Mouse (Mus musculus): Measurements from ENCODE around the gene Grm1. TPM values are rescaled to one million over a fixed set of nuclear protein-coding genes. Genes with fewer than 3 reads are reported as not detected.

Gene Grm1
- polyA plus RNA-seq, 1 experiment from 2014 or later = not detected

DNA sequence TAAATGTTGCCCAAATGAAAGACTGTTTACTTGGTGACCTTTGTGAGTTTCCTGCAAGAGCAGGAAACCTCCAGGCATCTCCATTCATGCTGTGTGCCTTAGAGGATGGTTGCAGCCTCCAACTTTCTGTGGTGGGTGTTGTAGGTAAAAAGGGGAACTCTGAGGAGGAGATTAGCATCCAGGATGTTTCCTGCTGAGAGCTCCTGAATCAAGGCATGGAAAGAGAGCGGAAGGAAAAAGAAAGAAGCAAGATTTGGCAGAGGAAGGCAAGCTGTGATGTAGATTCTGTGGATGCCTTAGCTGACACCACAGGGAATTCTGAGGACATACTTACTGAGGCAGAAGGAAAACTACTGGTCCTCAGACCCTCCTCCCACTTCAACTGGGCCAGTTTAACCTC, 85.4 kb downstream of the Grm1 start:
- Histone ChIP-seq H3K4me3 (ENCODE audit: low read depth, low read length) (no peak overlapping the region), H3K27me3 (replicated peaks; ENCODE audit: control insufficient read depth, insufficient read depth, low read length) (no peaks in the 10 kb centered on the region), H3K27ac (ENCODE audit: low read depth, low read length) (no peak overlapping the region), H3K36me3 (ENCODE audit: control insufficient read depth, insufficient read depth) (no peaks in the 10 kb centered on the region), H3K4me2 (replicated peaks; ENCODE audit: low read depth) (no peak overlapping the region), H3K9ac (ENCODE audit: low read depth, low read length) (no peak overlapping the region), H3K9me3 (ENCODE audit: control insufficient read depth) (no peaks in the 10 kb centered on the region), H3K4me1 (replicated peaks; ENCODE audit: control insufficient read depth, insufficient read depth, low read length) (no peaks in the 10 kb centered on the region)
- TF ChIP-seq CTCF (IDR thresholded peaks at IDR 0.05; ENCODE audit: low read depth) = no peak
- WGBS = 60% methylated on average over 1 of the region's 1 CpGs
- ATAC-seq = no peak

DNA sequence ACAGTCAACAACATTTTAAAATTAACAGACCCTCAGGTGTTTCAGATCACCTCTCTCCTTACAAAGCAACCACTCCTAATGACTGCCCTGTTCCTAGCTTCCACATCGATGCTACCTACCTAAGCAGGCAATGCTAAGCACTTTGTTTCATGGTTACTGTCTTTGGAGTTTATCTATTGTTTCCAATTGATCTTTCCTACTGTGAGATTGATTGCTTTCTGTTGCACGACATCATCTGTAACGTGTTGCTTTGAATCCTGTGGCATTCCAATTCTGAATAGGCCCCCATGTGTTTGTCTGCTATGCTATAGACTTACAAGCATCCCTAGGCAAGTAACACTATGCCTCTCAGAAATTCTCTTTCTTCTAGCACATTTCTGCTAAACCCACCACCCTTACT, 90.4 kb downstream of the Grm1 start:
- Histone ChIP-seq H3K27ac (ENCODE audit: low read depth, low read length) (no peak overlapping the region), H3K9ac (ENCODE audit: low read depth, low read length) (no peak overlapping the region), H3K4me1 (replicated peaks; ENCODE audit: control insufficient read depth, insufficient read depth, low read length) (no peaks in the 10 kb centered on the region), H3K9me3 (ENCODE audit: control insufficient read depth) (no peaks in the 10 kb centered on the region), H3K4me2 (replicated peaks; ENCODE audit: low read depth) (no peak overlapping the region), H3K27me3 (replicated peaks; ENCODE audit: control insufficient read depth, insufficient read depth, low read length) (no peaks in the 10 kb centered on the region), H3K4me3 (ENCODE audit: low read depth, low read length) (no peak overlapping the region), H3K36me3 (ENCODE audit: control insufficient read depth, insufficient read depth) (no peaks in the 10 kb centered on the region)
- no peak for ATAC-seq
- no peak for TF ChIP-seq CTCF (IDR thresholded peaks at IDR 0.05; ENCODE audit: low read depth)
- WGBS = 66% methylated on average over 3 of the region's 3 CpGs

DNA sequence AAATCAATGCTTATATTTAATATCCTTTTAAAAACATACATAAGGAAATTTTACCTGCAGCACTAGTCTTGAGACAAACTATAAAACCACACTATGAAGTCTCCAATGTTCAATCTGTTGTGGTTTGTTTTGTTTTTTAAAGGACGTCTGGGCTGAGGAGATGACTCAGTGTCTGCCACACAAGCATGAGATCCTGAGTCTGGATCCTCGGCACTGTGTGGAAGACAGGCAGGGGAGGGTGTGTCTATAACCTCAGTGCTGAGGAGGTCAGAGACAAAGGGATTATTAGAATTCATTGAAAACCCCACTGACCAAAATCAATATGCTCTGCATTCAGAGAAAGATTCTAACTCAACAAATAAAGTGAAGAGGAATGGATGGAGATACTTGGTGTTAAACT, 110.8 kb downstream of the Grm1 start:
- Histone ChIP-seq H3K27me3 (replicated peaks; ENCODE audit: control insufficient read depth, insufficient read depth, low read length) (no peaks in the 10 kb centered on the region), H3K4me3 (ENCODE audit: low read depth, low read length) (no peak overlapping the region), H3K9ac (ENCODE audit: low read depth, low read length) (no peak overlapping the region), H3K9me3 (ENCODE audit: control insufficient read depth) (no peaks in the 10 kb centered on the region), H3K27ac (ENCODE audit: low read depth, low read length) (no peak overlapping the region), H3K4me1 (replicated peaks; ENCODE audit: control insufficient read depth, insufficient read depth, low read length) (no peaks in the 10 kb centered on the region), H3K36me3 (ENCODE audit: control insufficient read depth, insufficient read depth) (no peaks in the 10 kb centered on the region), H3K4me2 (replicated peaks; ENCODE audit: low read depth) (no peak overlapping the region)
- TF ChIP-seq CTCF (IDR thresholded peaks at IDR 0.05; ENCODE audit: low read depth) = no peak
- WGBS = 55% methylated on average over 2 of the region's 2 CpGs
- no peak for ATAC-seq

DNA sequence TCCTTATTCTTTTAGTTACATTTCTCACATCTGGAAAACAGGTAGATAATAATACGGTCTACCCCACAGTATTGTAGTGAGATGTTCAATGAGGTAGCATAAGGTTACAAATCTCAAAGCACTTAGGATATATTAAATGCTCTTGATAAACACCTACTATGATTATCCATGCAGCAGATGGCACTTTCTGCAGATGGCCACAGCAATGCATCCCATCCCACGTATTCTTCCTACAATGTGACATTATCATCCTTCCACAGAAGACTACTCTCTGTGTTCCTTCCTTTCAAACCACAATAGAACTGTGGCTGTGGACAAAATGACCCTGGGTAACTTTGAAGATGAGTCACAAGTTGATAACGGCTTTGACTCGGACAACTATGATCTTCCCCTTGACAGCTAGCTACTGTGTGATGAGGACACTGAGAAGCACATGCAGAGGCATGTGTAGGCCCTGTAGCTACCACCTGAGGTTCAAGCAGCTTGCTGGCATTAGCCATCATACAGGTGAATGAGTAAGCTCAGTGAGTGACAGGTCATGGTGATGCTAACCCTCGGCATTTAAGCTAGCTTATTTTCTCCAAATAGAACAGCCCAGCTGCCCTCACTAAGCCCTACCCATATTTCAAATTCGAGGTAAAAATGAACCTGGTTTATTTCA, 117.5 kb downstream of the Grm1 start:
- no peak overlapping the region for H3K9ac ChIP-seq (ENCODE audit: low read depth, low read length)
- H3K27me3 ChIP-seq (replicated peaks; ENCODE audit: control insufficient read depth, insufficient read depth, low read length) = no peaks in the 10 kb centered on the region
- H3K9me3 ChIP-seq (ENCODE audit: control insufficient read depth) = no peaks in the 10 kb centered on the region
- no peak for ATAC-seq
- no peaks in the 10 kb centered on the region for H3K36me3 ChIP-seq (ENCODE audit: control insufficient read depth, insufficient read depth)
- no peak overlapping the region for H3K27ac ChIP-seq (ENCODE audit: low read depth, low read length)
- H3K4me2 ChIP-seq (replicated peaks; ENCODE audit: low read depth) = no peak overlapping the region
- no peaks in the 10 kb centered on the region for H3K4me1 ChIP-seq (replicated peaks; ENCODE audit: control insufficient read depth, insufficient read depth, low read length)
- 80% methylated on average over 6 of the region's 6 CpGs for WGBS
- H3K4me3 ChIP-seq (ENCODE audit: low read depth, low read length) = no peak overlapping the region
- no peak for TF ChIP-seq CTCF (IDR thresholded peaks at IDR 0.05; ENCODE audit: low read depth)

DNA sequence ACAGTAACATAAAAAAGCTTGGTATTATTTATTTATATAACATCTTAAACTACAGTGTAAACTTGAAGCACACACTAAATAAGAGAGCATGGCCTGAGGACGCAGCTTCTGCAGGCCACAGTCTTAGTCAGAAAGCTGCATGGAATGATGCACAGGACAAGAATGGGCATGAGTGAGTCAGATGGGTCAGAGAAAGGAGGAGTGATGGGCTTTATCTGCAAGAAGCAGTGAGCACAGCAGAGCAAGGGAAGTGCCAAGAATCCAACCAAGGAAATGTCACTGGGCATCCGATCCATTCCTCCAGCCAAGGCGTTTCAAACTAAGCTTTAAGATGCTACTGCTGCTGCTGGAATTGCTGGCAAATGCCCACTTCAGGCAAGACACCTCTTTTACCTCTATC, 131.6 kb downstream of the Grm1 start:
- Histone ChIP-seq H3K4me3 (ENCODE audit: low read depth, low read length) (no peak overlapping the region), H3K27me3 (replicated peaks; ENCODE audit: control insufficient read depth, insufficient read depth, low read length) (no peaks in the 10 kb centered on the region), H3K4me2 (replicated peaks; ENCODE audit: low read depth) (no peak overlapping the region), H3K27ac (ENCODE audit: low read depth, low read length) (no peak overlapping the region), H3K36me3 (ENCODE audit: control insufficient read depth, insufficient read depth) (no peaks in the 10 kb centered on the region), H3K9me3 (ENCODE audit: control insufficient read depth) (no peaks in the 10 kb centered on the region), H3K4me1 (replicated peaks; ENCODE audit: control insufficient read depth, insufficient read depth, low read length) (no peaks in the 10 kb centered on the region), H3K9ac (ENCODE audit: low read depth, low read length) (no peak overlapping the region)
- no peak for TF ChIP-seq CTCF (IDR thresholded peaks at IDR 0.05; ENCODE audit: low read depth)
- ATAC-seq = no peak
- 82% methylated on average over 3 of the region's 3 CpGs for WGBS

DNA sequence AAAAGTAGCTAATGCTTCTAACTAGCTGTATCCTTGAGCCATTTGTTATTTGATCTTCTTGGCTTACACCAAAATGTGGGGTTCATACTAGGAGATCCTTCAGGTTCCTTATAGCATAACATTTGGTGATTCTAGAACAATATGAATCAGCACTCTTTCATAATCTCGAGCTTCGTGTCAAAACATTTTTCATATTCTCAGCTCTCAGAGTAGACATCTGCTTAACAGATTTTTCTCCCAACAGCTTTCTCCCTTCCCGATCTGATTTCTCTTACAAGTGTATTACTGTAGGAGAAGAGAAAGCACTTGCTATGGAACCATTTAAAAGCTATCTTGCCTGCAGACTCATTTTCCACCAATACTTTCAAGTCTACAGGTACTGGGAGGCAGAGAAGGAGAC, 133.0 kb downstream of the Grm1 start:
- Histone ChIP-seq H3K4me3 (ENCODE audit: low read depth, low read length) (no peak overlapping the region), H3K4me2 (replicated peaks; ENCODE audit: low read depth) (no peak overlapping the region), H3K36me3 (ENCODE audit: control insufficient read depth, insufficient read depth) (no peaks in the 10 kb centered on the region), H3K27me3 (replicated peaks; ENCODE audit: control insufficient read depth, insufficient read depth, low read length) (no peaks in the 10 kb centered on the region), H3K9me3 (ENCODE audit: control insufficient read depth) (no peaks in the 10 kb centered on the region), H3K27ac (ENCODE audit: low read depth, low read length) (no peak overlapping the region), H3K4me1 (replicated peaks; ENCODE audit: control insufficient read depth, insufficient read depth, low read length) (no peaks in the 10 kb centered on the region), H3K9ac (ENCODE audit: low read depth, low read length) (no peak overlapping the region)
- ATAC-seq = no peak
- 82% methylated on average over 3 of the region's 3 CpGs for WGBS
- no peak for TF ChIP-seq CTCF (IDR thresholded peaks at IDR 0.05; ENCODE audit: low read depth)

DNA sequence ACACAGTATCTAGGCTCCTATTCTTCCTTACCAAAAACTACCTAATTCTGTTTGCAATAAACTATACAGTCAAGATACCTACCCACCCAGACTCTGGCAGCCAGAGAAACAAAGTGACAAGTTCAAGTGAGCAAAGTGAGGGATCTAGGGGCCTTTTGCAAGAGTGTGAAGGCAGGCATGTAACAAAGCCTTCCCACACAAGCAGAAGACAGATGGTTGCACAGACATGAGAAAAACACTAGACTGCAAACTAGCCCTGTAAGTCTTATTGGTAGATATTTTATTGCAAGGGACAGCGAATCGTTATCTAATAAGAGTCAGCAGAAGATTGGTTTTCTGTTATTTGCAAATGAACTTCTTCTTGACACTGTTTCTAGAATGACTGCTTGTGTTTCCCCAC, 134.6 kb downstream of the Grm1 start:
- no peaks in the 10 kb centered on the region for H3K36me3 ChIP-seq (ENCODE audit: control insufficient read depth, insufficient read depth)
- H3K4me2 ChIP-seq (replicated peaks; ENCODE audit: low read depth) = no peak overlapping the region
- H3K27ac ChIP-seq (ENCODE audit: low read depth, low read length) = no peak overlapping the region
- 85% methylated on average over 2 of the region's 2 CpGs for WGBS
- ATAC-seq = no peak
- no peak for TF ChIP-seq CTCF (IDR thresholded peaks at IDR 0.05; ENCODE audit: low read depth)
- H3K27me3 ChIP-seq (replicated peaks; ENCODE audit: control insufficient read depth, insufficient read depth, low read length) = no peaks in the 10 kb centered on the region
- no peak overlapping the region for H3K9ac ChIP-seq (ENCODE audit: low read depth, low read length)
- no peaks in the 10 kb centered on the region for H3K4me1 ChIP-seq (replicated peaks; ENCODE audit: control insufficient read depth, insufficient read depth, low read length)
- H3K4me3 ChIP-seq (ENCODE audit: low read depth, low read length) = no peak overlapping the region
- no peaks in the 10 kb centered on the region for H3K9me3 ChIP-seq (ENCODE audit: control insufficient read depth)

Measured in intestine, postnatal 0 days (tissue).